Mouse (Mus musculus) heart, adult 2 months (tissue): Measurements from ENCODE around the gene Col24a1. TPM values are rescaled to one million over a fixed set of nuclear protein-coding genes. Genes with fewer than 3 reads are reported as not detected.

Experiments
- DNase-seq, 2 experiments: peaks; one replicate each; pipeline ENCODE4 v3.0.0; 2021
- H3K27ac ChIP-seq: fragments of 200-600 bp; 2 replicates; pipeline ENCODE4 v1.8.1; 2022
- H3K27me3 ChIP-seq: fragments of 200-500 bp; 2 replicates; pipeline ENCODE4 v1.6.1; 2012; ENCODE audit warnings: mild to moderate bottlenecking, low read length, inconsistent platforms, mixed read lengths; ENCODE audit not compliant: control insufficient read depth, insufficient read depth
- H3K36me3 ChIP-seq: fragments of 200-500 bp; 2 replicates; pipeline ENCODE4 v1.6.1; 2012; ENCODE audit warnings: low read length, inconsistent platforms; ENCODE audit not compliant: control insufficient read depth, insufficient read depth
- H3K4me1 ChIP-seq: fragments of 200-500 bp; 2 replicates; pipeline ENCODE4 v1.6.1; 2011; ENCODE audit warnings: low read length; ENCODE audit not compliant: control insufficient read depth, insufficient read depth
- H3K4me3 ChIP-seq: fragments of 200-600 bp; 2 replicates; pipeline ENCODE4 v1.8.1; 2022
- H3K79me2 ChIP-seq: fragments of 200-500 bp; replicated peaks from 2 replicates; pipeline ENCODE4 v1.6.1; 2012; ENCODE audit warnings: mild to moderate bottlenecking, inconsistent platforms, low read length, moderate library complexity, mixed read lengths; ENCODE audit not compliant: control insufficient read depth, insufficient read depth
- H3K9ac ChIP-seq: fragments of 200-500 bp; 2 replicates; pipeline ENCODE4 v1.6.1; 2012; ENCODE audit warnings: low read depth, mild to moderate bottlenecking, control low read depth, inconsistent platforms, low read length, mixed read lengths
- CTCF ChIP-seq: fragments of 200-600 bp; IDR thresholded peaks from 2 replicates; pipeline ENCODE4 v1.8.1; 2022; ENCODE audit warnings: antibody characterized with exemption, mild to moderate bottlenecking, moderate library complexity
- EP300 ChIP-seq: fragments of 200-500 bp; IDR thresholded peaks from 2 replicates; pipeline ENCODE4 v1.6.1; 2011; ENCODE audit warnings: low read depth, low read length, control low read depth; ENCODE audit not compliant: insufficient read depth
- POLR2A ChIP-seq: fragments of 200-500 bp; IDR thresholded peaks from 2 replicates; pipeline ENCODE4 v1.6.1; 2011; ENCODE audit warnings: mild to moderate bottlenecking, low read depth, low read length, control low read depth; ENCODE audit not compliant: insufficient read depth
- WGBS: fragments of 180-500 bp; shearing (Covaris S2); methylation state at CpG from one replicate; pipeline ENCODE4 v1.1.7; 2018; 5-methylcytosine and 5-hydroxymethylcytosine counted together
- intact Hi-C: fragments of 180-260 bp; cut with DNase I; formaldehyde crosslinking; loops from one replicate; pipeline ENCODE4 v1.15.1; 2025
- long read RNA-seq: library from polyadenylated mRNA; stranded (forward); transcript quantifications from one replicate; pipeline ENCODE4 v2.0.0, GENCODE M21; 2021
- polyA plus RNA-seq: library from polyadenylated mRNA; depleted of rRNA; stranded (reverse); fragments of >200 nt; gene quantifications from 2 replicates; pipeline ENCODE4 v1.2.3, GENCODE M21; 2012; rRNA removed
- total RNA-seq, 2 experiments: library from RNA; stranded (reverse); gene quantifications; 2 replicates each; pipeline ENCODE4 v1.2.3; 2021

The Col24a1 gene
- total RNA-seq (under 1 TPM; 0.05 to 0.07 TPM), polyA plus RNA-seq (0.06 and 0.09 TPM in 2 replicates)
- long read RNA-seq: 0 reads

DNA sequence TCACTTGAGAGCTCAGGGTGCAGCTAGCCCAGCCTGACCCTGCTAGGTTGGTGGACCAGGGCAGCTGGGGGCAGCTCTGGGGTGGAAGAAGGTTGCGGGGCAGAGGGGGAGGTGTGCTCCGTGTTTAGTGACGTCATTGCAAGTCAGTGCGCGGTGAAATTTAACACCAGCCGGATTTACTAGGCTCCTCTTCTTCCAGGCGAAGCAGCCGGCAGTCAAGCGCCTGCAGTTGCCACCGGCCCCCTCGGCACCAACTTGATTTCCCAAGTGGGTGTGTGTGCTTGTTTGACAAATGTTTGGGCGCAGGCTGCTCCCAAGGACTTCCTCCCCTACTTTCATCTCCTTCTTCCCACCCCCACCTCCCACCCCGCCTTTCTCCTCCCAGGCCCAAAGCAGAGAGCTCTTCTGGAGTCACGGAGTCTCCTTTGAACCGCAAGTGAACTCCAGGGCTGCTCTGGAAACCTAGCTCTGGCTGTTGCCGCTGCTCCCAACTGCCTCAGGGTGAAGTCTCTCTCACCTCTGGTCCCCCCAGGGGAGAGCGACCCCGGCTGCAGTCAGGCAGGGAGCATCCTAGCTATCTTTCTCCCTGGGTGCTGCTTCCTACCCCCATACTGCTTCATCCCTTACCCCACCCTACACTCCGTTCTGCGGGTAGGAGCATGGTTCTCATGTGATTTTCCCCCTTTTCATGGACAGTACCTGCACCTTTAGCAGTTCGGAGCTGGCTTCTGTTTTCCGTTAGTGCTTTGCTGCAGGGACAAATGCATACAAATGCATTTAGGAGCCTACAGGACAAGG lies at the start of gene Col24a1:
Col24a1 (plus strand) TSS at position 136 of the 798 bp plus-strand sequence.
- intact Hi-C loops: no loop called here
- Histone ChIP-seq H3K79me2 (no peaks in the 10 kb centered on the region), H3K27me3 (peaks cover 4% of the 10 kb centered on the region; the same call in 1 of the 2 replicates), H3K4me3 (peak within 1 kb of the TSS; percentile 26; the same call in 1 of the 2 replicates), H3K36me3 (no peaks in the 10 kb centered on the region), H3K9ac (peak within 1 kb of the TSS; percentile 22; the same call in 1 of the 2 replicates), H3K4me1 (peaks cover 5% of the 10 kb centered on the region), H3K27ac (no peak within 1 kb of the TSS)
- peak in 1 of 2 experiments; percentile 18 for DNase-seq
- TF ChIP-seq POLR2A (no peak), EP300 (no peak), CTCF (no peak)
- WGBS: 6% methylated on average over 22 of the region's 22 CpGs

GRCm38 (mm10) chr3:145248040-145248439 lies 44.2 kb upstream of the Col24a1 start:
- no peak for TF ChIP-seq CTCF
- TF ChIP-seq POLR2A: no peak
- no peak for TF ChIP-seq EP300
- intact Hi-C loops: no loop called here
- H3K79me2 ChIP-seq: no peaks in the 10 kb centered on the region

GRCm38 (mm10) chr3:145253066-145253465 lies 39.2 kb upstream of the Col24a1 start:
- WGBS: 63% methylated on average over 5 of the region's 5 CpGs
- Histone ChIP-seq H3K27me3 (no peaks in the 10 kb centered on the region), H3K36me3 (no peaks in the 10 kb centered on the region), H3K4me3 (no peak overlapping the region), H3K9ac (no peak overlapping the region), H3K4me1 (no peaks in the 10 kb centered on the region; the same call in 1 of the 2 replicates), H3K79me2 (no peaks in the 10 kb centered on the region), H3K27ac (no peak overlapping the region)
- intact Hi-C loops: no loop called here
- no peak for DNase-seq
- TF ChIP-seq CTCF (no peak), EP300 (no peak), POLR2A (no peak)

More at GRCm38 (mm10) chr3:145248040-145248439, 44.2 kb upstream of the Col24a1 start:
- Histone ChIP-seq H3K27ac (no peak overlapping the region), H3K4me1 (no peaks in the 10 kb centered on the region), H3K9ac (no peak overlapping the region), H3K27me3 (no peaks in the 10 kb centered on the region), H3K36me3 (no peaks in the 10 kb centered on the region), H3K4me3 (no peak overlapping the region)
- 82% methylated on average over 2 of the region's 2 CpGs for WGBS
- DNase-seq: no peak

DNA sequence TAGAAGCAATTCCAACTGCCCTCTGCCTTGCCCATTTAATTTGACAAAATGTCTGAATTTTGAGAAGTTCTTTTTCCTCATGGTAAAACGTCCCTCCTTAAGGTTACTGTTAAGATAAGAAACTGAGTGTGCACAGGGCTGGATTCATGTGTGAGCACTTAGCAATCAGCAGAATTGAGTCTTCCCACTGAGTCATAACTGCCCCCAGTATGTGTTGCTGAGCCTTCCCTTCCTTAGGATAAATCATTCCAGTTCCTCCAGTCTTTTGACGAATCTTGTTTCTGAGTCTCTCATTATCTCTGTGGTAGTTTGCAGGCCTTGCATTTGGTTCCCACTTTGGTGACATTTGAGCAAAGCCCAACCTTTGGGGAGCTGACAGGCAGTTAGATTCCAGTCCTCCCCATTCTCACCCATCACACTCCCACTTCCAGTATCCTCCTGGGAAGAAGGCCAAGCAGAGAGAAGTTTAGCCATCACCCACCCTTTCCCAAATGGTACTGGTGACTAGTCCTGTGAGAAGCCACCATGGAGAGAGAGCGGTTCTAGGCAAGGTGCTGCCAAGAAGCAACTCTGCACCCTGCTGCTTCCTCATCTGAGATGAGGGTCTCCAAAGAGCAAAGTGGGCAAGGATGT lies 37.4 kb upstream of the Col24a1 start:
- WGBS: 54% methylated on average over 3 of the region's 3 CpGs

DNA sequence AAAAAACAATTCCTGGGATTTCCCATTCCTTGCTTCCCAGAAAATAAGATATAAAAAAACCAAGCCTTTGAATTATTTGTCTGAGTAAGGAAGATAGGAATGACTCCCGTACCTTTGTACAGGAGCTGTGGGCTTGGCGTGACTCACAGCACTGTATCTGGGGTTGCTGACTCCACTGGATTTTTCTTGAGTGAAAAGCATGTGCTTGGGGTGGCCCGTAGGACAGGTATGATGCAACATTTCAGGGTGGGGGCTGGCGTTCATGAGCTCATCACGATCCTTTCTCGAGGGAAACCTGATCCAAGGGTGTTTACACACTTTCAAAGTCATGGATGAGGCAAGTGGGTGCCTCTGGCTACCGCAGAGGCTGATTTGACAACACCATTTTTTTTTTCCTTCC lies 35.6 kb upstream of the Col24a1 start:
- 73% methylated on average over 7 of the region's 7 CpGs for WGBS
- Histone ChIP-seq H3K36me3 (no peaks in the 10 kb centered on the region), H3K4me3 (no peak overlapping the region), H3K27me3 (no peaks in the 10 kb centered on the region), H3K9ac (no peak overlapping the region), H3K27ac (no peak overlapping the region), H3K79me2 (no peaks in the 10 kb centered on the region), H3K4me1 (no peaks in the 10 kb centered on the region; the same call in 1 of the 2 replicates)
- DNase-seq: no peak
- TF ChIP-seq EP300 (no peak), POLR2A (no peak), CTCF (no peak)
- intact Hi-C loops: no loop called here

More for the DNA sequence above, 37.4 kb upstream of the Col24a1 start:
- Histone ChIP-seq H3K4me1 (no peaks in the 10 kb centered on the region; the same call in 1 of the 2 replicates), H3K27me3 (no peaks in the 10 kb centered on the region), H3K79me2 (no peaks in the 10 kb centered on the region), H3K36me3 (no peaks in the 10 kb centered on the region), H3K4me3 (no peak overlapping the region), H3K27ac (no peak overlapping the region), H3K9ac (no peak overlapping the region)
- DNase-seq: no peak
- TF ChIP-seq EP300 (no peak), CTCF (no peak), POLR2A (no peak)
- intact Hi-C loops: no loop called here

DNA sequence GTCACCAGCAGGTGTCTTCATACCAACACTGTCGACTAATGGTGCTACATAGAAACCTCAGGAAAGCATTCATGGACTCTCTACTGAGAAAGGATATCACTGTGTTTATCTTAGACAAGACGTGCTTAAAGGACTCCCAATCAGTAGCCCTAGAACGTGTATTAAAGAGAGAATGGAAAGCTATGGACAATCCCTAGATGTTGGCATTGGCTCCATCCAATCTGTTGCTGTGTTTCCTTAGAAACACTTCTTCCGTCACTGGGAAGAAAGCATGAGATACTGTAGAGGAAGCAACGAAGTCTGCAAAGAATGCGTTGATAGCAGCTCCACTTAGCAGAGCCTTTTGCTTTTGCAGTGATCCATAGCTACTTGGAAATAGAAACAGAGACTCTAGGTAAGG lies 32.6 kb upstream of the Col24a1 start:
- no peaks in the 10 kb centered on the region for H3K27me3 ChIP-seq
- no peak for DNase-seq
- H3K27ac ChIP-seq: no peak overlapping the region
- 36% methylated on average over 6 of the region's 6 CpGs for WGBS
- H3K9ac ChIP-seq: no peak overlapping the region
- H3K36me3 ChIP-seq: no peaks in the 10 kb centered on the region
- intact Hi-C loops: no loop called here
- H3K4me1 ChIP-seq: no peaks in the 10 kb centered on the region
- no peak overlapping the region for H3K4me3 ChIP-seq
- TF ChIP-seq EP300: no peak
- no peak for TF ChIP-seq CTCF
- TF ChIP-seq POLR2A: no peak
- H3K79me2 ChIP-seq: no peaks in the 10 kb centered on the region
